Mouse (Mus musculus) monocyte, adult 5-6 weeks (primary cell): ENCODE measurements around the gene Mlkl. TPM values are rescaled to one million over a fixed set of nuclear protein-coding genes. Genes with fewer than 3 reads are reported as not detected.

Experiments used
- ATAC-seq: fragments of 153-309, 156-312 bp; replicated peaks from 2 replicates; pipeline ENCODE4 v1.8.0; 2017; ENCODE audit warnings: mild to moderate bottlenecking; ENCODE audit not compliant: low TSS enrichment, insufficient number of reproducible peaks, severe bottlenecking, poor library complexity, low FRiP score
- total RNA-seq: library from RNA; stranded (forward); fragments of 200-1000, 200-491, 200-594 nt; gene quantifications from 3 replicates; pipeline ENCODE4 v1.2.3, GENCODE M21; 2017

The Mlkl gene
- total RNA-seq: 10.0 to 12.0 TPM (median 11.4 TPM) in 3 replicates

DNA sequence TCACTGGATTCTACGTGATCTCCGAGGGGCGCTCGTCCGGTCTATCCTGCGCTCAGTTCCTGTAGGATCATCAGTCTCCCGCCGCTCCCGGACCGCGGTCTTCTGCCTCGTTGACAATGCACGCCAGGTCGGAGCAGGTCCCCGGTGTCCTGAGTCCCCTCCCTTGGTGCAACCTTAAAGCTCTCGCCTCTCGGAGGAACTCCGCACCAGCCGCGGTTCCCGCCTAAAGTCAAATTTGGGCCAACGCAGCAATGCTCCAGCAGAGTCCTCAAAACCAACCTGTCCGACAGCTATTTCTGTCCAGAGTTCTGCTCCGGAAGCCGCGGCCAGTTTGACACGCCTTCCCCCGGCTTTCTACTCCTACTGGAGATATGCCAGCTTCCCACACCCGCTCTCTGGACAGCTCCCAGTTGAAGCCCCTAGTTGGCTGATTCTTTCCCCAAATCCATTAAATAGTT lies at the start of gene Mlkl:
Gene Mlkl, minus strand, starts transcription at position 288 of the 458 bp plus-strand sequence.
- ATAC-seq: peak; percentile 33; the same call in 1 of the 2 replicates

- no peak for ATAC-seq
Measured at GRCm38 (mm10) chr8:111385915-111386314, 47.9 kb upstream of the Mlkl start.

DNA sequence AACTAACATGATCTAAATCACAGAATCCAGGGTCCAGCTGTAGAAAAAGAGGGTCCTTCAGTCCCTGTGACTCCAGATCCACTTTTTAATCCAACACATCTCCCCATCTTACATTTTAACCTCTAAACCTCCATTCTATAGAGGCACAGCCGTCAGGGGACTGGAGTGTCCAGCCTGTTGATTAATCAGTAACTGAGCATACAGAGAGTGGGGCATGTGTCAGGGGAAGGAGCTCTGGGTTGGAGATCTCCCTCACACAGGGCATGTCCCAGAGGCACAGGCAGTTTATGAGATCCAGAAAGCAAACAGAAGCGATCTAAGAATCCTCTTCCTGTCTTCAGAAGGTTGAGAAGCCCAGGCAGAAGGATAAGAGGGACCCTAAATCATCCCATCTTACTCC lies 46.7 kb upstream of the Mlkl start:
- no peak for ATAC-seq

- ATAC-seq: no peak
Measured at GRCm38 (mm10) chr8:111375192-111375591, 37.2 kb upstream of the Mlkl start.

DNA sequence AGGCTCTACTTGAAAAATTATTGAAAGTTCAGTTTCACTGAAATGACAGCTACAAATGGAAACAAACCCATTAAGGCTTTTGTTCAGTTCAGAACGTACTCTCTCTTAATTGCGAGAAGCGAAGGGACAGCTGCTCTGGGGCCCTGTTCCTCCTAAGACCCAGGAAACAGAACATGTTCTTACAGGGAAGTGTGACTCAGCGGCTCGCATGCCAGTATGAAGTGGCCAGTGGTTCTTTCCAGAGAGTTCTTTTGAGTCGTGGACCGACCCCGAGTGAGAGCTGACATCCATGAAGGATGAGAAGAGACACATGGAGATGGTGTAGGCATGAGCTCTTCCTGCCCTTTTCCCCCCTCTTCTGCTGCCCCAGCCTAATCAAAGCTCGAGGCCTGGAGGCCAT lies 31.7 kb upstream of the Mlkl start:
- no peak for ATAC-seq

DNA sequence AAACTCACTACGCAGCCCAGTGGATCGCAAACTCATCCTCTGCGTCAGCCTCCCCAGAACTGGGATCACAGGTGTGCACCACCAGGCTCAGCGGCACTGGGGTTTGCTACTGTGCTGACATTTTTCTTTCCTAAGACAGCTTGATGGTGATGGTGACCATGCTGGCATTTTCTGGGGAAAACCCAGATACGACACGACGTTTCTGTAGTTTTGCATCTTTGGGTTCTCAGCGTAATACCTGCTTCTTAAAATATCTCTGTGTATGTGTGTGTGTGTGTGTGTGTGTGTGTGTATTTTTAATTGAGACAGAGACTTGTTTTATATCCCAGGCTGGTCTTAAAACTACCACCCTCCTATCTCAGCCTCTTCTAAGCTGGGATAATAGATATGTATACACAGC lies 29.4 kb upstream of the Mlkl start:
- no peak for ATAC-seq

- no peak for ATAC-seq
Measured at GRCm38 (mm10) chr8:111366610-111367234, 28.7 kb upstream of the Mlkl start.

DNA sequence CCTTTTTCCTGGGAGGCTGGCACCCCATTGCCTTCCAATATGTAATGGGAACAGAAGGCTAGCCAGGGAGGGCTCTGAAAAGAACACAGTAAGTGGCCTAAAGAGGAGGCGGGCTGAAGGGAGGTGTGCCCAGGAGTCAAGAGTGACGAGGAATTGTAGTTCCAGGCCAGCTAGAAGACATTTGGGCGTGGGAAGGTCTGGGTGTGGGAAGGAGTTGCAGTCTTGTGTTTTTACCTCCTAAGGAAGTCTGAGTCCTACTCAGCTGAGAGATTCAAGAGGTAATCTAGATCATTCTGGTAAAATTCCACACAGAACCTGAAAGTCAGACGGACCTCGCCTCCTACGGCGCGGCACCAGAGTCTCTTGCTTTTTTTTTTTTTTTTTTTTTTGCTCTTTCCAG lies 25.5 kb upstream of the Mlkl start:
- no peak for ATAC-seq

DNA sequence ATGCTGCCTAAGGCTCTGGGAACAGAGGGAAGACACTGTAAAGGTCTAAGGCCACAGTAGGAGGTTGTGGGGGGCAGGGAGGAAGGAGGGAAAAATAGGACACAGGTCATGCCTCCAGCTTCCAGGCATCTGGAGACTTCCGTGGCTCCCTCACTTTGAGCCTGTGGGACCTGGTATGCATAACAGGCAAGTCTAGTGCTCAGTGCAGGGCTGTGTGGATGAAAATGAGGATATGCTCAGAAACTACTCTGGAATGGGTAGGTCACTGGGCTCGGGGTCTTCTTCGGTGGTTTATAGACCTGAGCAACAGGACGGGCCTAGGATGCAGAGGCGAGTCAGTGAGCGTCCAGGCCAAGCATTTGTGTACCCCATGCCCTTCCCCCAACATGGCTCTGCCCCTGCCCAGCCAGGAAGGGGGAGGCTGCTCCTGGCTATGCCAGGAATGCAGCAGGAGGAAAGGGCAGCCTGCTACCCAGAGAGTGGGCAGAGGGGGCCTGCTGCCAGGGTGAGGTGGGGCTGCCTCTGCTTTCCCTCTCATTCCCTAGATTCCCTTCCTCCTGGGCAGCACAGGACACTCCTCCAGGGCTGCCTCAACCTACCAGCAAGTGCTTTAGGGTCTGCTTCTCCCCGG lies 22.7 kb upstream of the Mlkl start:
- ATAC-seq: no peak

DNA sequence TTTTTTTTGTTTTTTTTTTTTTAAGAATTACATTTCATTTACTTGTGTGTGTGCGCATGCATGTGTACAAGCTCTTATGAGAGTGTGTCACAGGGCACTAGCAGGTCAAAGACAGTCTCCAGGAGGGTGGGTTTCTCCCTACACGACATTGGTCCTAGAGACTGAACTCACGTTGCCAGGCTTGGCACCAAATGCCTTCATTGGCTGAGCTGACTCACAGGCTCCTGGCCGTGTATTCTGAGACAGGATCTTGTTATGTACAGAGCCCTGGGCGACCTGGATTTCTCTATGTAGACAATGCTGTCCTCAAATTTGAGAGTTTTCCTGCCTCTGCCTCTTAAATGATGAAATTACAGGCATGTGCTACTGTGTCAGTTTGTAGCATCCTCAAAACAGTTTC lies 22.0 kb upstream of the Mlkl start:
- no peak for ATAC-seq

DNA sequence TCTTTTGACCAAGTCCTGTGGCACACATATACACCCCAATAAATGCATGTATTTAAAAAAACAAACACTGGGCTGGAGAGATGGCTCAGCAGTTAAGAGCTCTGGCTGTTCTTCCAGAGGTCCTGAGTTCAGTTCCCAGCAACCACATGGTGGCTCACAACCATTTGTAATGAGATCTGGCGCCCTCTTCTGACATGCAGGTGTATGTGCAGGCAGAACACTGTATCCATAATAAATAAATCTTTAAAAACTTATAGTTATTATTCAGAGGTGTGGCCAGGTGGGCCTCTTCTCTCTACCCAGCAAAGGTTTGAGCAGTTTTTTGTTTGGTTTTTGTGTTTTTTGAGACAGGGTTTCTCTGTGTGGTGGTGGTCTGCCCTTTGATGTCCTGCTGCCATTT lies 20.9 kb upstream of the Mlkl start:
- no peak for ATAC-seq

DNA sequence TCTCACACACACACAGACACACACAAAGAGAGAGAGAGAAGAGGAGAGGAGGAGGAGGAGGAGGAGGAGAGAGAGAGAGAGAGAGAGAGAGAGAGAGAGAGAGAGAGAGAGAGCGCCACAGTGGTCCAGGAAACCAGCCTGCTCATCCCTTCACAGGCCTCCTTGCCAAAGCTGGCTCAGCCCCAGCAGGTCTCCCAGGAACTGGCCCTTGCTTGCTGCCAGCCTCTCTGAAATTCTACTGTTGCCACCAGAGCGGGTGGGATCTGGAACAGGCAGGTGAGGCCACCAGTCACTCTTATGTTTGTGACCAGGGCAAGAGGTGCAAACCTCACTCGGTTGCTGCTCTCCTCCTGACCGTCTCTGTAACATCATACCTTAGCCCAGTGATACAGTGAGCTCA lies 19.5 kb upstream of the Mlkl start:
- no peak for ATAC-seq

DNA sequence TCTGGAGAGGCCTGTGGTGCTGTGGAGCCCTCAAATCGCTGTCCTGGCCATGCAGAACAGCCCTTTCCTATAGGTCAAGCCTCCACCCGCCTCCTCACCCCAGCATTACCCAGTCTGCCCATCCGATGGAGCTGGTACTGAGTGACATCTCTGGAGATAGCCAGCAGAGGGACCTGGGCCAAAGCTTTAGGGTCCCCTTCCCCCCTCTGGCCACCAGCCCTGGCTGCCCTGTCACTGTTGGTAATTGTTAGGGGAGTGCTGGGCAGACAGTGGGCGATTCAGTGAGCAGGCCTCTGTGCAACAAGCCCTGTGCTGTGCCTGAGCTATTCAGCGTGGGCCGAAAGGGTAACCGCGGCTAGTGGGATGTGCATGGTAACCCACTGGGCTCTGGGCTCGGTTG lies 15.5 kb upstream of the Mlkl start:
- no peak for ATAC-seq

DNA sequence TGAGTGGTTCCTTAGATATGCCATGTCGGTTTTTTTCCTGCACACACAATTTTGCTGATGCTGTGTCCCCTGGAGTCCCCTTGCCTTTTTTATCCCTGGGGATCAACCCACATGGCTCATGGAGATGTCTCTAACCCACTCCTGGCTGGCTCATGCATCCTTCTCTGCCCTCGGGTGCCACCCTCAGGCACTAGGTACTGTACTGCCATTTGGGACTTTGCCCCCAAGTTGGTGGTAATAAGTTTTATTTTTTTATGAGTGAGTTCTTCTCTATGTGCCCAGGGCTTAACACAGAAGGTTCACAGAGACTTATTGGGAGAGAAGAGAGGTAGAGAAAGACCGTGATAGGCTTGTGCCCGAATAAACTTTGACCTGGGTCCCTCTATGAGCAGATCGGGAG lies 14.3 kb upstream of the Mlkl start:
- ATAC-seq: no peak

DNA sequence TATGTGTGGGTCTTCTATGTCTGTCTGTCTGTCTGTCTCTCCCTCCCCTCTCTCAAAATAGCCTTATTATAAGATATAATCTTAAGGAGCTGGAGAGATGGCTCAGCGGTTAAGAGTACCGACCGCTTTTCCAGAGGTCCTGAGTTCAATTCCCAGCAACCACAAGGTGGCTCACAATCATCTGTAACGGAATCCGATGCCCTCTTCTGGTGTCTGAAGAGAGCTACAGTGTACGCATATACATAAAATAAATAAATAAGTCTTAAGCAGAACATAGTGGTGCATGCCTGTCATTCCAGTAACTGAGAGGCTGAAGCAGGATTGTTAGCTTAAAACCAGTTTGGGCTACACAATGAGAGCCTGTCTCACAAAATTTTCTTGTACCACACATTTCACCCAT lies 12.6 kb upstream of the Mlkl start:
- ATAC-seq: no peak

DNA sequence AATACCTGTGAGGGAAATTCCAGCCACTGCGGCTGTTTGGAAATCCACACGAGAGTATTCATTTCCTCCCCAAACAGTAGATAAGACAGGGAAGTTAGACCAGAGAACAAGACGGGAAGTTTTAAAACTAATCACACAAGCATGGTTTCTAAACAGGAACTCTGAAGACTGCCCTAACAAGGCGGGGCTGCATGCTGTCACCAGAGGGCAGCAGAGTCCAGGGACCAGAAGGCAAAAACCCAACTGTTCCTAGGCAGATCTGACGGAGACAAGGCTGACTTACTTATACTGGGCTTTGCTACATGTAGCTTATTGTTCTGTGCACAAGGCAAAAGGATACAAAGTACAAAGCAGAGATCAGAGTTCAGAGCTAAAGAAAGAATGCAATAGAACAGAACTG lies 5.2 kb upstream of the Mlkl start:
- ATAC-seq: peak; percentile 87

GRCm38 (mm10) chr8:111340186-111340585 lies 2.2 kb upstream of the Mlkl start:
- ATAC-seq: no peak

DNA sequence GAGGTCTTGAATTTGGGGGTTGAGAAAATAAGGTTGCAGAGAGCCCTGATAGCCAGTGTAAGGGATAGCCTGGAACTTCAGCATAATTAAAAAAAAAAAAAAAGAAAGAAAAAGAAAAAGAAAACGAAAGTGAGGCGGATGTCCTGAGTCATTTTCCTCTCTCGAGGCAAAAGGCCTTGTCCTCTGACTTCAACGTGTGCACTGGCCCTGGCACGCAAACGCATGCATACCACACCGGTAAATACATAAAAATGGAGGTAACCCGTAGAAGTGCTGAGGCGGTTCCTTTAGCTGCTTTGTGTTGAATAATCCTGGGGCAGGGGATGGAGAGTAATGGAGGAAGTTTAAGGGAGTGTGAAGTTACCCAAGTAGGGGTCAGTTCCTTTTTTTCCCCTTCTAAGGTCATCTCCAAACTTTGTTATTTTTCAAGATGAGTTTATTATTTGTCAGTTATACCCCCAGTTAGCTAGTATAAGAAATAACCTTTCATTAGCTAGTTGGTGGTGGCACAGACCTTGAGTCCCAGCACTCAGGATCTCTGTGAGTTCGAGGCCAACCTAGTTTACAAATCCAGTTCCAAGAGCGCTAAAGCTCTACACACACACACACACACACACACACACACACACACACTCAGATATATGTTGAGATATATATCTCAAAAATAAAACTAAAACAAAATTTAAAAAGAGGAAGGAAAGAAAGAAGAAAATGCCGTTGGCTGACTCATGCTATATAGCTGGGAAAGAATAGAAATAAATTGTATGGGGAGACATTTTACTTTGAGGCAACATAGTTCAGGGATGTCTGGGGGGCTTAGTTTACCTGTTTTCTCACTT lies 612 bp upstream of the Mlkl start:
- ATAC-seq: peak; percentile 59; the same call in 1 of the 2 replicates

- 0 out of 2 replicates have a peak, but pooled peaks have one; percentile 33 for ATAC-seq
Measured at GRCm38 (mm10) chr8:111337311-111337889, 577 bp downstream of the Mlkl start.
